Mouse (Mus musculus) kidney, adult 2 months (tissue): Measurements from ENCODE around the gene Krtap27-1.

ENCODE experiments used
- CTCF ChIP-seq: fragments of 200-500 bp; conservative IDR thresholded peaks from 2 replicates; pipeline ENCODE4 v1.5.1; 2011; ENCODE audit warnings: low read depth, mild to moderate bottlenecking, control low read depth, low read length, moderate library complexity, mixed read lengths; ENCODE audit not compliant: insufficient read depth, insufficient read length
- POLR2A ChIP-seq: fragments of 200-500 bp; IDR thresholded peaks from one replicate; pipeline ENCODE4 v1.6.1; 2011; ENCODE audit warnings: low read depth, low read length, control low read depth

- TF ChIP-seq POLR2A (no peak), CTCF (no peak)
Observed at GRCm38 (mm10) chr16:88720031-88720430, 48.6 kb upstream of the Krtap27-1 start.
